Mouse (Mus musculus) limb, embryonic 11.5 days (tissue): Measurements from ENCODE around the gene Fam84b. TPM values are rescaled to one million over a fixed set of nuclear protein-coding genes. Genes with fewer than 3 reads are reported as not detected.

Experiments used
- ATAC-seq: fragments of 200-750 bp; cut with Nextera tagmentation; 2 replicates; pipeline ENCODE4 v1.8.0; 2017; ENCODE audit warnings: low read depth; ENCODE audit not compliant: insufficient number of reproducible peaks, low FRiP score, low TSS enrichment
- DNase-seq: peaks from one replicate; pipeline ENCODE4 v3.0.0-alpha.2; 2015; ENCODE audit warnings: low spot score
- H3K27ac ChIP-seq: fragments of 300-500 bp; sonication (generic); replicated peaks from 2 replicates; pipeline ENCODE4 v1.5.1; 2014; ENCODE audit warnings: low read depth, mild to moderate bottlenecking, low read length
- H3K27me3 ChIP-seq: fragments of 300-500 bp; sonication (generic); 2 replicates; pipeline ENCODE4 v1.6.1; 2014; ENCODE audit warnings: mild to moderate bottlenecking, low read length, mixed read lengths; ENCODE audit not compliant: control insufficient read depth, insufficient read depth
- H3K36me3 ChIP-seq: fragments of 300-500 bp; sonication (generic); 2 replicates; pipeline ENCODE4 v1.6.1; 2014; ENCODE audit warnings: mild to moderate bottlenecking, low read length, moderate library complexity, mixed read lengths; ENCODE audit not compliant: control insufficient read depth, insufficient read depth
- H3K4me1 ChIP-seq: fragments of 300-500 bp; sonication (generic); 2 replicates; pipeline ENCODE4 v1.6.1; 2014; ENCODE audit warnings: low read length, mixed read lengths; ENCODE audit not compliant: control insufficient read depth, insufficient read depth
- H3K4me2 ChIP-seq: fragments of 300-500 bp; sonication (generic); 2 replicates; pipeline ENCODE4 v1.6.1; 2014; ENCODE audit warnings: low read depth, mild to moderate bottlenecking, moderate library complexity; ENCODE audit not compliant: severe bottlenecking
- H3K4me3 ChIP-seq: fragments of 300-500 bp; sonication (generic); 2 replicates; pipeline ENCODE4 v1.5.1; 2014; ENCODE audit warnings: low read depth, low read length
- H3K9ac ChIP-seq: fragments of 300-500 bp; sonication (generic); 2 replicates; pipeline ENCODE4 v1.6.1; 2014; ENCODE audit warnings: mild to moderate bottlenecking, low read length
- H3K9me3 ChIP-seq: fragments of 300-500 bp; sonication (generic); 2 replicates; pipeline ENCODE4 v1.6.1; 2016; ENCODE audit warnings: low read length; ENCODE audit not compliant: control insufficient read depth
- WGBS: fragments of 180-500 bp; shearing (Covaris S2); extraction: QIAGEN DNeasy Blood & Tissue Kit; methylation state at CpG from one replicate; pipeline ENCODE4 v1.1.7; 2014; 5-methylcytosine and 5-hydroxymethylcytosine counted together
- polyA plus RNA-seq: library from polyadenylated mRNA; unstranded; fragments of >200 nt; fragmentation: Nextera tagmentation; extraction: Ambion mirVana; gene quantifications from 2 replicates; pipeline ENCODE4 v1.2.1, GENCODE M21; 2014

The Fam84b gene
- polyA plus RNA-seq, 1 experiment from 2014 or later = 7.0 TPM

GRCm38 (mm10) chr15:60837719-60838118, 15.9 kb downstream of the Fam84b start:
- peaks cover 4% of the 10 kb centered on the region for H3K4me1 ChIP-seq
- WGBS = 90% methylated on average over 9 of the region's 9 CpGs

GRCm38 (mm10) chr15:60836321-60836720, 17.3 kb downstream of the Fam84b start:
- DNase-seq (no peak), ATAC-seq (no peak)
- Histone ChIP-seq H3K36me3 (no peaks in the 10 kb centered on the region), H3K27me3 (no peaks in the 10 kb centered on the region), H3K9me3 (no peaks in the 10 kb centered on the region), H3K9ac (no peak overlapping the region), H3K4me3 (no peak overlapping the region), H3K27ac (no peak overlapping the region), H3K4me2 (no peak overlapping the region), H3K4me1 (peaks cover 4% of the 10 kb centered on the region)
- 71% methylated on average over 4 of the region's 4 CpGs for WGBS

More at GRCm38 (mm10) chr15:60837719-60838118, 15.9 kb downstream of the Fam84b start:
- H3K9me3 ChIP-seq = no peaks in the 10 kb centered on the region
- no peak for DNase-seq
- H3K36me3 ChIP-seq = no peaks in the 10 kb centered on the region
- H3K4me2 ChIP-seq = no peak overlapping the region
- H3K4me3 ChIP-seq = no peak overlapping the region
- no peaks in the 10 kb centered on the region for H3K27me3 ChIP-seq
- H3K27ac ChIP-seq = no peak overlapping the region
- ATAC-seq = no peak
- H3K9ac ChIP-seq = no peak overlapping the region

- Histone ChIP-seq H3K4me1 (peaks cover 4% of the 10 kb centered on the region), H3K36me3 (no peaks in the 10 kb centered on the region), H3K27ac (no peak overlapping the region), H3K4me2 (no peak overlapping the region), H3K9ac (no peak overlapping the region), H3K9me3 (no peaks in the 10 kb centered on the region), H3K27me3 (no peaks in the 10 kb centered on the region), H3K4me3 (no peak overlapping the region)
- no peak for DNase-seq
- 86% methylated on average over 5 of the region's 5 CpGs for WGBS
- no peak for ATAC-seq
Measured at GRCm38 (mm10) chr15:60834598-60835571, 18.7 kb downstream of the Fam84b start.

GRCm38 (mm10) chr15:60833476-60834218, 19.9 kb downstream of the Fam84b start:
- Histone ChIP-seq H3K27ac (no peak overlapping the region), H3K4me1 (peaks cover 4% of the 10 kb centered on the region), H3K4me2 (no peak overlapping the region), H3K9me3 (no peaks in the 10 kb centered on the region), H3K9ac (no peak overlapping the region), H3K36me3 (no peaks in the 10 kb centered on the region), H3K4me3 (no peak overlapping the region), H3K27me3 (no peaks in the 10 kb centered on the region)
- DNase-seq = no peak
- 22% methylated on average over 2 of the region's 2 CpGs for WGBS
- no peak for ATAC-seq

GRCm38 (mm10) chr15:60832586-60832985, 21.0 kb downstream of the Fam84b start:
- ATAC-seq = no peak

GRCm38 (mm10) chr15:60826226-60826625, 27.4 kb downstream of the Fam84b start:
- ATAC-seq (no peak), DNase-seq (no peak)
- Histone ChIP-seq H3K9me3 (no peaks in the 10 kb centered on the region), H3K4me1 (peaks cover 8% of the 10 kb centered on the region; the same call in 1 of the 2 replicates), H3K4me2 (no peak overlapping the region), H3K27ac (no peak overlapping the region), H3K27me3 (no peaks in the 10 kb centered on the region), H3K9ac (no peak overlapping the region), H3K36me3 (no peaks in the 10 kb centered on the region), H3K4me3 (no peak overlapping the region)
- 62% methylated on average over 1 of the region's 1 CpGs for WGBS

More at GRCm38 (mm10) chr15:60832586-60832985, 21.0 kb downstream of the Fam84b start:
- no peaks in the 10 kb centered on the region for H3K9me3 ChIP-seq
- no peak overlapping the region for H3K4me3 ChIP-seq
- no peak overlapping the region for H3K9ac ChIP-seq
- no peaks in the 10 kb centered on the region for H3K36me3 ChIP-seq
- no peak overlapping the region for H3K27ac ChIP-seq
- no peak for DNase-seq
- no peak overlapping the region for H3K4me2 ChIP-seq
- H3K4me1 ChIP-seq = peaks cover 4% of the 10 kb centered on the region
- no peaks in the 10 kb centered on the region for H3K27me3 ChIP-seq

GRCm38 (mm10) chr15:60824751-60825227, 28.8 kb downstream of the Fam84b start:
- WGBS = under 1% methylated on average over 18 of the region's 32 CpGs
- H3K27me3 ChIP-seq = no peaks in the 10 kb centered on the region
- peak overlapping the region; percentile 46 for H3K4me3 ChIP-seq
- H3K4me1 ChIP-seq = peaks cover 8% of the 10 kb centered on the region; the same call in 1 of the 2 replicates
- peak overlapping the region; percentile 99 for H3K4me2 ChIP-seq
- no peak overlapping the region for H3K27ac ChIP-seq
- H3K9me3 ChIP-seq = no peaks in the 10 kb centered on the region
- DNase-seq = peak; percentile 86
- no peaks in the 10 kb centered on the region for H3K36me3 ChIP-seq
- peak overlapping the region; percentile 72 for H3K9ac ChIP-seq
- peak; percentile 83 for ATAC-seq
